ENCODE assay signal across 14 mouse cellular contexts in genomic region chr2:34212418-34212817, GRCm38 (mm10).
DNase-seq lines count a peak whose midpoint lies in the region.
"Had no signal": no experiment of that assay in that cellular context is flagged by ENCODE, and none has a peak within 500 bp of the region (broad histone marks: within the 10 kb centered on the region; RNA-seq: fewer than 3 reads in every experiment).

No protein-coding gene starts in this region.

- intact Hi-C loops in left cerebral cortex, postnatal 4 days (cut with DNase I): no loop called here

- DNase-seq in frontal cortex, adult 2 months (ENCODE audit: extremely low spot score in 1 of 2, low spot score in 1 of 2): peak; percentile 19 to 74
- no peak for DNase-seq in frontal cortex, postnatal 10 days (ENCODE audit: low spot score in 2 of 2)
- peak; percentile 45 to 52 for DNase-seq in left cerebral cortex, adult 18-20 months (ENCODE audit: low spot score in 2 of 2)
- no peak for DNase-seq in left cerebral cortex, postnatal 4 days
- DNase-seq in right cerebral cortex, adult 2 months (ENCODE audit: low spot score in 2 of 2): peak; percentile 38 to 57
- no peak for DNase-seq in right cerebral cortex, postnatal 25 days
- DNase-seq in right cerebral cortex, postnatal 36 days (ENCODE audit: low spot score in 2 of 2): peak; percentile 23 to 55
- no peak for DNase-seq in B cell, adult 2 months
- DNase-seq: adrenal gland, postnatal 14 days; cerebellum, adult 18-20 months; cerebellum, adult 9-11 months; gastrocnemius, adult 2 months; gastrocnemius, postnatal 25 days; heart, postnatal 36 days had no signal

Comparison
In these comparisons a context has a peak if more than half of its experiments do, and no peak if none do; other contexts are left out.
1. DNase-seq: peak in frontal cortex, adult 2 months (2 of 2), left cerebral cortex, adult 18-20 months (2 of 2), right cerebral cortex, adult 2 months (2 of 2) and right cerebral cortex, postnatal 36 days (2 of 2); none in frontal cortex, postnatal 10 days (0 of 2), left cerebral cortex, postnatal 4 days (single experiment), right cerebral cortex, postnatal 25 days (single experiment) and B cell, adult 2 months (0 of 2).